Mouse (Mus musculus) layer of hippocampus, postnatal 10 days (tissue): ENCODE results near the gene Tmem123. TPM values are rescaled to one million over a fixed set of nuclear protein-coding genes. Genes with fewer than 3 reads are reported as not detected.
A peak's percentile ranks its signal among the peaks of the same experiment; 100 is the strongest.

ENCODE experiments used
- DNase-seq, 2 experiments: peaks; one replicate each; pipeline ENCODE4 v3.0.0; 2021; ENCODE audit warnings: low spot score in 2 of 2
- long read RNA-seq: library from polyadenylated mRNA; stranded (forward); transcript quantifications from one replicate; pipeline ENCODE4 v2.0.0, GENCODE M21; 2023
- total RNA-seq, 2 experiments: library from RNA; stranded (reverse); gene quantifications; 2 replicates each; pipeline ENCODE4 v1.2.3; 2021

The Tmem123 gene
- 10 to 100 TPM; 10.5 to 10.7 TPM for total RNA-seq
- long read RNA-seq, transcript Tmem123-201 (5 exons, 2,907 nt), result major isoform, 12 of 15 reads
- long read RNA-seq, partial matches to known transcripts, result 2 of 15 reads
- long read RNA-seq, other reads (novel, unspliced or antisense), result 1 of 15 reads

- DNase-seq, result peak; percentile 90 to 94
These were observed at the start of gene Tmem123 for GRCm38 (mm10) chr9:7763614-7764300. TSS of gene Tmem123 (plus strand) at chr9:7764041.

GRCm38 (mm10) chr9:7714062-7714907 is 49.6 kb upstream of the Tmem123 start:
- DNase-seq, result peak; percentile 30 to 49

- no peak for DNase-seq
These were observed 49.0 kb upstream of the Tmem123 start for GRCm38 (mm10) chr9:7714908-7715175.

GRCm38 (mm10) chr9:7721543-7721942 is 42.3 kb upstream of the Tmem123 start:
- no peak for DNase-seq

- no peak for DNase-seq
These were observed 34.8 kb upstream of the Tmem123 start for GRCm38 (mm10) chr9:7728997-7729396.

GRCm38 (mm10) chr9:7742696-7743095 is 21.1 kb upstream of the Tmem123 start:
- no peak for DNase-seq

GRCm38 (mm10) chr9:7744156-7744555 is 19.7 kb upstream of the Tmem123 start:
- no peak for DNase-seq

- DNase-seq, result no peak
These were observed 15.0 kb upstream of the Tmem123 start for GRCm38 (mm10) chr9:7748881-7749280.

GRCm38 (mm10) chr9:7749537-7749936 is 14.3 kb upstream of the Tmem123 start:
- no peak for DNase-seq

GRCm38 (mm10) chr9:7755889-7756423 is 7.9 kb upstream of the Tmem123 start:
- no peak for DNase-seq

GRCm38 (mm10) chr9:7761906-7762455 is 1.9 kb upstream of the Tmem123 start:
- no peak for DNase-seq

- DNase-seq, result no peak
These were observed 1.1 kb upstream of the Tmem123 start for GRCm38 (mm10) chr9:7762741-7763140.

- DNase-seq, result no peak
These were observed 626 bp downstream of the Tmem123 start for GRCm38 (mm10) chr9:7764463-7764871.

GRCm38 (mm10) chr9:7765236-7765635 is 1.4 kb downstream of the Tmem123 start:
- no peak for DNase-seq

GRCm38 (mm10) chr9:7766582-7766981 is 2.7 kb downstream of the Tmem123 start:
- no peak for DNase-seq

GRCm38 (mm10) chr9:7767526-7767925 is 3.7 kb downstream of the Tmem123 start:
- DNase-seq, result no peak

- no peak for DNase-seq
These were observed 5.2 kb downstream of the Tmem123 start for GRCm38 (mm10) chr9:7769081-7769480.

- no peak for DNase-seq
These were observed 5.7 kb downstream of the Tmem123 start for GRCm38 (mm10) chr9:7769491-7769890.

GRCm38 (mm10) chr9:7772361-7772760 is 8.5 kb downstream of the Tmem123 start:
- no peak for DNase-seq

- no peak for DNase-seq
These were observed 9.1 kb downstream of the Tmem123 start for GRCm38 (mm10) chr9:7772773-7773454.

GRCm38 (mm10) chr9:7773686-7774085 is 9.8 kb downstream of the Tmem123 start:
- DNase-seq, result no peak
